Mouse (Mus musculus) kidney, adult 2 months (tissue): ENCODE measurements around the gene Srp54c. TPM values are rescaled to one million over a fixed set of nuclear protein-coding genes. Genes with fewer than 3 reads are reported as not detected.
"Not testable (repeated sequence)": the region's sequence is repeated elsewhere in the genome, so short reads cannot be mapped to it uniquely, and the experiment has no call there.

Source experiments
- DNase-seq: peaks from one replicate; pipeline ENCODE4 v3.0.0; 2021
- H3K27ac ChIP-seq: fragments of 200-500 bp; 2 replicates; pipeline ENCODE4 v1.5.1; 2012; ENCODE audit warnings: low read depth, low read length, control low read depth, inconsistent platforms; ENCODE audit not compliant: insufficient read depth
- H3K27me3 ChIP-seq: fragments of 200-500 bp; replicated peaks from 2 replicates; pipeline ENCODE4 v1.6.1; 2012; ENCODE audit warnings: mild to moderate bottlenecking, moderate library complexity, low read length, inconsistent platforms; ENCODE audit not compliant: control insufficient read depth, insufficient read depth
- H3K36me3 ChIP-seq: fragments of 200-500 bp; 2 replicates; pipeline ENCODE4 v1.6.1; 2012; ENCODE audit warnings: mild to moderate bottlenecking, moderate library complexity, low read length, inconsistent platforms; ENCODE audit not compliant: control insufficient read depth, insufficient read depth
- H3K4me1 ChIP-seq: fragments of 200-500 bp; 2 replicates; pipeline ENCODE4 v1.6.1; 2011; ENCODE audit warnings: low read length; ENCODE audit not compliant: control insufficient read depth, insufficient read depth
- H3K4me3 ChIP-seq: fragments of 200-500 bp; 2 replicates; pipeline ENCODE4 v1.5.1; 2011; ENCODE audit warnings: mild to moderate bottlenecking, low read depth, low read length, control low read depth; ENCODE audit not compliant: insufficient read depth
- WGBS: fragments of 180-500 bp; shearing (Covaris S2); methylation state at CpG from one replicate; pipeline ENCODE4 v1.1.7; 2018; 5-methylcytosine and 5-hydroxymethylcytosine counted together
- polyA plus RNA-seq: library from polyadenylated mRNA; depleted of rRNA; stranded (reverse); fragments of >200 nt; gene quantifications from 2 replicates; pipeline ENCODE4 v1.2.3, GENCODE M21; 2012; rRNA removed

The Srp54c gene
- polyA plus RNA-seq, result 6.5 and 10.0 TPM in 2 replicates

- H3K27me3 ChIP-seq, DNase-seq, H3K4me1 ChIP-seq, H3K36me3 ChIP-seq, H3K27ac ChIP-seq: not testable (repeated sequence)
- peak within 1 kb of the TSS; percentile 54 for H3K4me3 ChIP-seq
- no CpG with 5 or more reads among the region's 57 CpGs for WGBS
Observed at GRCm38 (mm10) chr12:55229626-55230519, at the start of gene Srp54c. TSS of gene Srp54c (plus strand) at chr12:55230168.

- not testable (repeated sequence) for H3K4me1 ChIP-seq, DNase-seq, H3K27me3 ChIP-seq, H3K27ac ChIP-seq, H3K36me3 ChIP-seq, H3K4me3 ChIP-seq
- WGBS, result no CpG with 5 or more reads among the region's 8 CpGs
Observed at GRCm38 (mm10) chr12:55187686-55188085, 42.3 kb upstream of the Srp54c start.

- H3K36me3 ChIP-seq, H3K27ac ChIP-seq, DNase-seq, H3K4me1 ChIP-seq, H3K4me3 ChIP-seq, H3K27me3 ChIP-seq: not testable (repeated sequence)
- no CpG with 5 or more reads among the region's 5 CpGs for WGBS
Observed at GRCm38 (mm10) chr12:55189127-55189526, 40.8 kb upstream of the Srp54c start.

GRCm38 (mm10) chr12:55199306-55199705 lies 30.7 kb upstream of the Srp54c start, which contains the start of gene 1700047I17Rik2:
TSS of gene 1700047I17Rik2 (plus strand) at chr12:55199592.
- no CpG with 5 or more reads among the region's 40 CpGs for WGBS

GRCm38 (mm10) chr12:55199799-55200198 lies 30.2 kb upstream of the Srp54c start:
- no CpG with 5 or more reads among the region's 18 CpGs for WGBS
- not testable (repeated sequence) for DNase-seq

More at GRCm38 (mm10) chr12:55199306-55199705, 30.7 kb upstream of the Srp54c start, which contains the start of gene 1700047I17Rik2:
- H3K36me3 ChIP-seq, H3K4me1 ChIP-seq, H3K27ac ChIP-seq, H3K27me3 ChIP-seq, H3K4me3 ChIP-seq, DNase-seq: not testable (repeated sequence)

GRCm38 (mm10) chr12:55212944-55213343 lies 17.0 kb upstream of the Srp54c start:
- H3K4me3 ChIP-seq, H3K27me3 ChIP-seq, H3K4me1 ChIP-seq, H3K36me3 ChIP-seq, H3K27ac ChIP-seq, DNase-seq: not testable (repeated sequence)
- no CpG with 5 or more reads among the region's 6 CpGs for WGBS

More at GRCm38 (mm10) chr12:55199799-55200198, 30.2 kb upstream of the Srp54c start:
- not testable (repeated sequence) for H3K4me3 ChIP-seq, H3K27me3 ChIP-seq, H3K36me3 ChIP-seq, H3K4me1 ChIP-seq, H3K27ac ChIP-seq

GRCm38 (mm10) chr12:55230520-55230861 lies 523 bp downstream of the Srp54c start:
- DNase-seq, H3K27ac ChIP-seq, H3K36me3 ChIP-seq, H3K27me3 ChIP-seq, H3K4me1 ChIP-seq: not testable (repeated sequence)
- peak overlapping the region; percentile 54 for H3K4me3 ChIP-seq
- WGBS, result 0% methylated on average over 14 of the region's 25 CpGs

GRCm38 (mm10) chr12:55242243-55242642 lies 12.3 kb downstream of the Srp54c start:
- no CpG with 5 or more reads among the region's 8 CpGs for WGBS
- not testable (repeated sequence) for H3K4me3 ChIP-seq, H3K4me1 ChIP-seq, H3K27me3 ChIP-seq, H3K36me3 ChIP-seq, DNase-seq, H3K27ac ChIP-seq

GRCm38 (mm10) chr12:55261950-55262349 lies 32.0 kb downstream of the Srp54c start:
- not testable (repeated sequence) for H3K27ac ChIP-seq, H3K36me3 ChIP-seq, H3K4me3 ChIP-seq, DNase-seq, H3K27me3 ChIP-seq, H3K4me1 ChIP-seq
- WGBS, result no CpG with 5 or more reads among the region's 8 CpGs

- H3K27me3 ChIP-seq, result not testable (repeated sequence)
Observed at GRCm38 (mm10) chr12:55263385-55263784, 33.4 kb downstream of the Srp54c start.

More at GRCm38 (mm10) chr12:55263385-55263784, 33.4 kb downstream of the Srp54c start:
- not testable (repeated sequence) for H3K4me3 ChIP-seq, H3K27ac ChIP-seq, H3K36me3 ChIP-seq, H3K4me1 ChIP-seq, DNase-seq
- no CpG with 5 or more reads among the region's 5 CpGs for WGBS
